Mouse (Mus musculus): ENCODE results near the gene Plppr5. TPM values are rescaled to one million over a fixed set of nuclear protein-coding genes. Genes with fewer than 3 reads are reported as not detected.

Gene Plppr5
- polyA plus RNA-seq (2014; fragmentation: Illumina TruSeq; extraction: RNeasy Lipid Tissue Mini Kit (QIAGEN cat#74804); ENCODE audit: low read depth, low replicate concordance) = not detected

GRCm38 (mm10) chr3:117574529-117575252 lies at the start of gene Plppr5:
Gene Plppr5 (plus strand): TSS chr3:117574836.

Other genes with a start within 250 kb of the Plppr5 start
- 0.19 TPM for gene Plppr4, start 214.0 kb upstream of the Plppr5 start, polyA plus RNA-seq (2014; fragmentation: Illumina TruSeq; extraction: RNeasy Lipid Tissue Mini Kit (QIAGEN cat#74804); ENCODE audit: low read depth, low replicate concordance)